Mouse (Mus musculus): ENCODE results near the gene Ilf2. TPM values are rescaled to one million over a fixed set of nuclear protein-coding genes. Genes with fewer than 3 reads are reported as not detected.

Ilf2 gene
- polyA plus RNA-seq, 1 experiment from 2014 or later = 169 TPM

Other genes with a start within 250 kb of the Ilf2 start
- gene Jtb, start 244.5 kb upstream of the Ilf2 start, polyA plus RNA-seq (2014; fragmentation: Nextera tagmentation; extraction: Ambion mirVana) = 97.8 and 100.0 TPM in 2 replicates
- gene Creb3l4, start 232.6 kb upstream of the Ilf2 start, polyA plus RNA-seq (2014; fragmentation: Nextera tagmentation; extraction: Ambion mirVana) = 0.82 and 2.2 TPM in 2 replicates
- 48.7 and 57.5 TPM in 2 replicates for gene Slc39a1, start 228.0 kb upstream of the Ilf2 start, polyA plus RNA-seq (2014; fragmentation: Nextera tagmentation; extraction: Ambion mirVana)
- 12.5 and 14.8 TPM in 2 replicates for gene Crtc2, start 222.0 kb upstream of the Ilf2 start, polyA plus RNA-seq (2014; fragmentation: Nextera tagmentation; extraction: Ambion mirVana)
- 4.9 and 7.5 TPM in 2 replicates for gene Dennd4b, start 210.9 kb upstream of the Ilf2 start, polyA plus RNA-seq (2014; fragmentation: Nextera tagmentation; extraction: Ambion mirVana)
- gene Gatad2b, start 182.9 kb upstream of the Ilf2 start, polyA plus RNA-seq (2014; fragmentation: Nextera tagmentation; extraction: Ambion mirVana) = 7.9 and 8.2 TPM in 2 replicates
- gene Slc27a3, start 86.2 kb upstream of the Ilf2 start, polyA plus RNA-seq (2014; fragmentation: Nextera tagmentation; extraction: Ambion mirVana) = 6.4 and 6.7 TPM in 2 replicates
- 34.0 and 35.2 TPM in 2 replicates for gene Ints3, start 42.5 kb upstream of the Ilf2 start, polyA plus RNA-seq (2014; fragmentation: Nextera tagmentation; extraction: Ambion mirVana)
- 8.0 and 9.2 TPM in 2 replicates for gene Npr1, start 10.3 kb upstream of the Ilf2 start, polyA plus RNA-seq (2014; fragmentation: Nextera tagmentation; extraction: Ambion mirVana)
- gene Snapin, start 14.9 kb downstream of the Ilf2 start, polyA plus RNA-seq (2014; fragmentation: Nextera tagmentation; extraction: Ambion mirVana) = 44.9 and 46.4 TPM in 2 replicates
- 78.2 and 86.3 TPM in 2 replicates for gene Chtop, start 33.4 kb downstream of the Ilf2 start, polyA plus RNA-seq (2014; fragmentation: Nextera tagmentation; extraction: Ambion mirVana)
- 16.5 and 21.9 TPM in 2 replicates for gene S100a1, start 38.3 kb downstream of the Ilf2 start, polyA plus RNA-seq (2014; fragmentation: Nextera tagmentation; extraction: Ambion mirVana)
- gene S100a13, start 38.3 kb downstream of the Ilf2 start, polyA plus RNA-seq (2014; fragmentation: Nextera tagmentation; extraction: Ambion mirVana) = 21.4 and 22.7 TPM in 2 replicates
- not detected in 2 replicates for gene S100a14, start 50.7 kb downstream of the Ilf2 start, polyA plus RNA-seq (2014; fragmentation: Nextera tagmentation; extraction: Ambion mirVana)
- 52.5 and 58.1 TPM in 2 replicates for gene S100a16, start 61.1 kb downstream of the Ilf2 start, polyA plus RNA-seq (2014; fragmentation: Nextera tagmentation; extraction: Ambion mirVana)
- not detected in 2 replicates for gene S100a3, start 84.5 kb downstream of the Ilf2 start, polyA plus RNA-seq (2014; fragmentation: Nextera tagmentation; extraction: Ambion mirVana)
- gene S100a2, start 114.1 kb downstream of the Ilf2 start, polyA plus RNA-seq (2014; fragmentation: Nextera tagmentation; extraction: Ambion mirVana) = not detected in 2 replicates
- not detected in 2 replicates for gene Gm42674, start 125.8 kb downstream of the Ilf2 start, polyA plus RNA-seq (2014; fragmentation: Nextera tagmentation; extraction: Ambion mirVana)
- 0.69 and 0.77 TPM in 2 replicates for gene S100a4, start 127.6 kb downstream of the Ilf2 start, polyA plus RNA-seq (2014; fragmentation: Nextera tagmentation; extraction: Ambion mirVana)
- not detected in 2 replicates for gene S100a5, start 132.4 kb downstream of the Ilf2 start, polyA plus RNA-seq (2014; fragmentation: Nextera tagmentation; extraction: Ambion mirVana)
- 13.9 and 14.6 TPM in 2 replicates for gene S100a6, start 136.8 kb downstream of the Ilf2 start, polyA plus RNA-seq (2014; fragmentation: Nextera tagmentation; extraction: Ambion mirVana)
- not detected in 2 replicates for gene S100a7a, start 177.9 kb downstream of the Ilf2 start, polyA plus RNA-seq (2014; fragmentation: Nextera tagmentation; extraction: Ambion mirVana)
- gene S100a8, start 192.9 kb downstream of the Ilf2 start, polyA plus RNA-seq (2014; fragmentation: Nextera tagmentation; extraction: Ambion mirVana) = 140 and 141 TPM in 2 replicates
- gene S100a9, start 219.6 kb downstream of the Ilf2 start, polyA plus RNA-seq (2014; fragmentation: Nextera tagmentation; extraction: Ambion mirVana) = 93.3 and 95.1 TPM in 2 replicates